Mouse (Mus musculus): Measurements from ENCODE around the gene Rc3h2.

Gene Rc3h2

GRCm38 (mm10) chr2:37338497-37339187 is 84.1 kb downstream of the Rc3h2 start:
- DNase-seq (ENCODE audit: low read depth, low spot score), result no peak

GRCm38 (mm10) chr2:37333321-37333720 is 89.4 kb downstream of the Rc3h2 start:
- DNase-seq (ENCODE audit: low read depth, low spot score), result no peak

GRCm38 (mm10) chr2:37326215-37326614 is 96.5 kb downstream of the Rc3h2 start, which contains the start of gene Olfr368:
TSS of gene Olfr368 (plus strand) at chr2:37326515.
- no peak for DNase-seq (ENCODE audit: low read depth, low spot score)
